Mouse (Mus musculus): ENCODE measurements around the gene Atl1. TPM values are rescaled to one million over a fixed set of nuclear protein-coding genes. Genes with fewer than 3 reads are reported as not detected.

Gene Atl1
- total RNA-seq, 2 experiments from 2014 or later: 13.7 to 14.3 TPM

DNA sequence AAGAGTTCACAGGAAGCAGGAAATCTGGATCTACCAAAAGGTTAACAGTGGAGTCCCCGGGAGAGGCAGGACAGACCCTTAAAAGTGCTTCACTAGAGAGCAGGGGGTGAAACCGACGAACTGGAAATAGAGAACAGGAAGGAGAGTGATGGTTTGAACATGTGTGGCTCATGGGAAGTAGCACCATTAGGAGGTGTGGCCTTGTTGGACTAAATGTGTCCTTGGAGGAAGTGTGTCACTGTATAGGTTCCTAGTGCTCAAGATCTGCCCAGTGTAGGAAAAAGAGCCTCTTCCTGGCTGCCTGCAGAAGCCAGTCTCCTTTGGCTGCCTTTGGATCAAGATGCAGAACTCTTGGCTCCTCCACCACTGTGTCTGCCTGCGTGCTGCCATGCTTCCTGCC lies 112.7 kb downstream of the Atl1 start:
- no peak for DNase-seq (ENCODE audit: low spot score in 2 of 2)

DNA sequence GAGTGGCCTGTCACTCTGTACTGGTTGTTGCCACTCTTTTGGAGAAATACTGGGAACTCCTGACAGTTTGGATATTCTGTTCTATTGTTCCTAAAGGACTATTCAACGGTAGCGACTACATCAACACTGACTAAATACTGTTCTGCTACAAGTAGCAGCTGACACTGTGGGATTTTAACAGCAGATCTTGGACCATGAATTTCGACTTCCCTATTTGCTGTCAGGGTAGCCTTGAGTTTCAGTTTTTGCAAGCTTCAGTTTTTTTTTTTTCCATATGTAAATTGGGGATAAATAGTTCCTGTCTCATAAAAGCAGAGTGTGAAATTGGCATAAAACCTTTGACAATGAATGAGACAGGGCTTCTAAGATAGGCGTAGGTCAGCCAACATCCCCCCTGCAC lies 117.9 kb downstream of the Atl1 start:
- DNase-seq (ENCODE audit: low spot score in 2 of 2): no peak

DNA sequence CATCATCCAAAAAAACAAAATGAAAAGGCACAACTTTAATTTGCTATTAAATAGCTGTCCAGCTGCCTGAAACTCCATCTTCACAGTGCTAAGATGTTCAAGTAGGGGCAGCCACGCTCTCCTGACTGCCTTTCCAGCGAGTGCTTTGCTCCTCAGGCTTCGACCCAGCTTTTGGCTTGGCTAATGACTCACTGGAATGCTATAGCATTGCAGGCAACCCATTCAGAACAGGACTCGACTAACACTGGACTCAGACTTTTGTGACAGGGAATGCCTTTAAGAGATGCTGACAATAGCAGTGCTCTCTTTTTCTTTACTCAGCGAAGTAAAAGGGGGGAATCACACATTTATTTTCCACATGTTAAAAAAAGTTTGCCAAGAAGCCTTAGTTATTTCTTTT lies 119.3 kb downstream of the Atl1 start:
- DNase-seq (ENCODE audit: low spot score in 2 of 2): no peak

DNA sequence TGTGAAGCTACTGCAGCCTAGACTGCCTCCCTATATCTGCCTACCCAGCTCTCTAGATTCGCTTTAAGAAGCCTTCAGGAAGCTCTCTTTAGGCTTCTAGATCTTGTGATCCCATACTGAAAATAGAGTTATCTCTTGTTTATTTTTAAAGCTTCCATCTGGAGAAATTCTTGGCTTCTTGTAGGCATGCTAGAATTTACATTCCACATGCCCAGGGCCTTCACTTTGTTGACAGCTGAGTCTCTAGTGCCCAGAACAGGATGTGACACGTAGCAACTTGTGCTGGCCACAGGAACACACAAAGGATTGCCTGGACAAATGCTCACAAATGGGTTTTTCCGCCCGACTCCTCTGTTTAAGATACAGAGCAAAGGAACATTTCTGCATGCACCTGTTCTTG lies 123.5 kb downstream of the Atl1 start:
- no peak for DNase-seq (ENCODE audit: low spot score in 2 of 2)

Other genes starting within 250 kb of the Atl1 start
- gene Sos2, start 210.8 kb upstream of the Atl1 start, total RNA-seq (2021): 10 to 100 TPM; 41.9 to 45.5 TPM
- gene L2hgdh, start 167.7 kb upstream of the Atl1 start, total RNA-seq (2021): 10 to 100 TPM; 21.3 to 22.3 TPM
- 10 to 100 TPM; 18.6 TPM for gene Atp5s, start 167.7 kb upstream of the Atl1 start, total RNA-seq (2021)
- 10 to 100 TPM in 1 of 2 experiments, 1 to 10 TPM in 1; 6.5 to 23.4 TPM for gene Cdkl1, start 101.3 kb upstream of the Atl1 start, total RNA-seq (2021)
- gene Map4k5, start 586 bp downstream of the Atl1 start, total RNA-seq (2021): 10 to 100 TPM; 41.2 to 45.8 TPM
- 10 to 100 TPM; 47.6 to 50.0 TPM for gene Sav1, start 94.4 kb downstream of the Atl1 start, total RNA-seq (2021)
- 10 to 100 TPM; 44.6 to 45.0 TPM for gene Nin, start 221.1 kb downstream of the Atl1 start, total RNA-seq (2021)